Mouse (Mus musculus): Measurements from ENCODE around the gene Ninj1.
A peak's percentile ranks its signal among the peaks of the same experiment; 100 is the strongest.

Gene Ninj1

DNA sequence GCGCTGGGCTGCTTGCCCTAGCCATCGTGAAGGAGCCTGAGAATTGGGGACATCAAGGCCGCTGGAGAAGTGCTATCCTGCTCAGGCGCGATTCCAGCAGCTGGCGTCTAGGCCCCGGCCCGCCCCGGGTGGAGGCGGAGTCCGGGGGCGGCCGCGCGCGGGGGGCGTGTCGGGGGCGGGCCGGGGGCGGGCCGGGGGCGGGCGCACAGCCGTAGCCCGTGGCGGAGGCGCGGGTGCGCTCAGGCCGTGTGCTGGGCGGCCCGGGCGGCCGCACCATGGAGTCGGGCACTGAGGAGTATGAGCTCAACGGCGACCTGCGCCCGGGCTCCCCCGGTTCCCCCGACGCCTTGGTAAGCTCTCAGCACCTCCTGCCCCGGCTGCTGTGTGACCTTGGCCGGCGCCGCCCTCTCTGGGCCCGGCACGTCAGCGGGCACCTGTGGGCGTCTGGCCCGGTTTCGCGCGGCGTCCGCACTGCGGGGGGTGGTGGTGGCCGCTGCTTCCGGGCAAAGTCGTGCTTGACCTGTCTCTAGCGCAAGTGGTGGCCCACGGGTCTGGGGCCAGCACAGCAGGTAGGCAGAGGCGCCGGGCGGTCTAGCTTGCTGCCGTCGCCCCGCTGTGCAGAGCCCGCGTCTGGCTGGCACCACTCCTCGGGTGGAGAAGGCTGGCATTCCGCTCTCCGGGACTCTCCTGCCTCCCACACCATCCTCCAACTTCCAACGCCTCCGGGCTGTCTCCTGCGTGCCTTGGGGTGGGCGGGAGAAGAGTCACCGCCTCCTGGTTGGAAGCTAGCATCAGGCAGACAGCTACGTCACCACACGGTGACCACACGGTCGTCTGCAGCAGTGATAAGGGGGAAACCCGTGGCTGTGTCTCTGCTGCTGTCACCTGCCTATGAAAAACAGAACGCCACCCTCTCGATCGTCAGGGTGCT is at the start of gene Ninj1:
Ninj1 (plus strand) TSS at position 198 of the 931 bp plus-strand sequence.
- DNase-seq (ENCODE audit: low spot score in 2 of 2) = peak; percentile 69 to 77

DNA sequence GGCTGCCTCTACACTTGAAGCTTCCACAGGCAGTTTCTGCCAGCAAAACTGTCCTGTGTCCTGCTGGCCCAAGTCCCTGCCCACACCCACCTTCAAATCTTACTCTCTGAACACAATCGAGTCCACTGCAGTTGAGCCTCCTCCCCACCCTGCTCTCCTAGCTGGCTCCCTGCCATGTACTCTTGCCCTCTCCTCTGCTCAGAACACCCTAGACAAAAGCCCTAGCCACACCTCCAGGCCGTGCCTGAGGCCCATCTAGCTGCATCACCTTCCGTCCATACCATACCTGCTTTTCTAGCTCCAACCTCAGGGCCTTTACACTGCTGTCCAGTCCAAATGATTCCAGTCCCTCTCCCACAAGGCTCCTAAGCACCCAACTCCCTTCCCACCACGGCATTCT is 46.7 kb upstream of the Ninj1 start:
- no peak for DNase-seq (ENCODE audit: low spot score in 2 of 2)

- DNase-seq (ENCODE audit: low spot score in 2 of 2) = no peak
These were observed 44.9 kb upstream of the Ninj1 start for GRCm38 (mm10) chr13:49142396-49142795.

- no peak for DNase-seq (ENCODE audit: low spot score in 2 of 2)
These were observed 44.0 kb upstream of the Ninj1 start for GRCm38 (mm10) chr13:49143323-49143722.

GRCm38 (mm10) chr13:49144451-49144850 is 42.8 kb upstream of the Ninj1 start:
- DNase-seq (ENCODE audit: low spot score in 2 of 2) = no peak

DNA sequence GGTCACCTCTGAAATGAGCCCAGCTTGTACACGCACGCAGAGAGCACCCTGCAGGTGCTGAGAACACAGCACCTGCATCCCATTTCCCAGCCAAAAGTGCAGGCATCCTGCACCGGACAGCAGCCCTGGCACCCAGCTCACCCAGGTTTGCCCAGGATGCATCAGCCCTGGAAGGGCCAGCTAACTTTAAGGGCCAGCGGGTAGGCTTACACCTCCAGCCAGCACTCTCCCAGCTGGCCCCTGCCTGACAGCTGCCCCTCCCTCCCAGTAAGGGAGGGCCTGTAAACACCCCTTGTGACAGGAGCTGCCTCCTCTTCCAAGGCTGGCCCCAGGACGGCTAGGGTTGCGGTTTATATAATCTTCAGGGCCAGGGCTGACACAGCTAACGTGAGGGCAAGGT is 41.9 kb upstream of the Ninj1 start:
- DNase-seq (ENCODE audit: low spot score in 2 of 2) = no peak

DNA sequence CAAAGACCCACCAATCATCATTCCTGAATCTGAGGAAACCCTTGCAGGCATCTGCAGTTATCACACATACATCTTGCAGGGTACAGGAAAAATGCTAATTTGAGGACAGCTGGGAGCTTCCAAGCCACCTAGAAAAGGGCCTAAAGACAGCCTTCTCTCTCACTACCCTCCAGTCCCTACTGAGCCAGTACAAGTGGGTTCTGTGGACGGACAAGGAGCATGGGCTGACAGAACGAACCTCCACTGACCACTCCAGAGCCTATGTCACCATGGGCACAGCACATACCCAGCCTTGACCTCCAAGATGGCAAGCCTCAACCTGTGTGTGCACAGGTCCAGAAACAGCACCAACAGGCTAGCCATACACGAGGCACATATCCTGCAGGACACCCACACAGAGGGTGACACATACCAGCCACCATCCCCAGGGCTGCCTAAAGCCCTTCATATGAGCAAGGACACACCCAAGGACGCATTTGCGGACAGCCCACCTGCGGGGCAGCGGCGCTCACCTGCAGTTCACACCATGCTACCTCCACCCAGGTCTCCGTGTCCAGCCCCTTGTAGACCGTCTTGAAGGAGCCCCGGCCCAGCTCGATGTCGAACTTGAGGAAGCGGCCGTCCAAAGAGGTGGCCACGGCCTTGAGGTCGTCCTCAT is 41.1 kb upstream of the Ninj1 start:
- DNase-seq (ENCODE audit: low spot score in 2 of 2) = no peak

- no peak for DNase-seq (ENCODE audit: low spot score in 2 of 2)
These were observed 40.6 kb upstream of the Ninj1 start for GRCm38 (mm10) chr13:49146698-49147006.

GRCm38 (mm10) chr13:49147007-49147857 is 40.1 kb upstream of the Ninj1 start:
- peak in 1 of 2 experiments; percentile 63 for DNase-seq (ENCODE audit: low spot score in 2 of 2)

- peak; percentile 79 to 83 for DNase-seq (ENCODE audit: low spot score in 2 of 2)
These were observed 39.4 kb upstream of the Ninj1 start, which contains the start of gene Wnk2 for GRCm38 (mm10) chr13:49147858-49148226. Gene Wnk2, minus strand, starts transcription at chr13:49148014.

DNA sequence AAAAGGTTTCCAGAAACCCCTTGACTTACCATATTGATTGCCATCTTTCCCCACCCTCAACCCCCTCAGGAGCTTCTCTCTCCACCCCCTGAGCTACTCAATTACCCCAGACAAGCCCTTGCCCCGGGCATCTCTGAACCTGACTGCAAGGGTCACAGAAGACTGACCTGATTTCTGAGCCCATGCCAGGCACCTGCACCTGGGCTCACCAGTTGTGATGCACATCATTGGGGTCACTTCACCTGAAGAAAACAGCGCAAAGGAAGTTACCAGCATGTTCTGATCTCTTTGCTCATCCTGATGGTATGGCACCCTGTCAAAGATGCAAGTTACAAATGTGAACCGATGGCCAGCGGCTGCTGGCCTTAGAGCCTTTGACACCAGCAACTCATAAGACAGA is 38.6 kb upstream of the Ninj1 start:
- no peak for DNase-seq (ENCODE audit: low spot score in 2 of 2)

GRCm38 (mm10) chr13:49154028-49154427 is 33.3 kb upstream of the Ninj1 start:
- DNase-seq (ENCODE audit: low spot score in 2 of 2) = no peak

DNA sequence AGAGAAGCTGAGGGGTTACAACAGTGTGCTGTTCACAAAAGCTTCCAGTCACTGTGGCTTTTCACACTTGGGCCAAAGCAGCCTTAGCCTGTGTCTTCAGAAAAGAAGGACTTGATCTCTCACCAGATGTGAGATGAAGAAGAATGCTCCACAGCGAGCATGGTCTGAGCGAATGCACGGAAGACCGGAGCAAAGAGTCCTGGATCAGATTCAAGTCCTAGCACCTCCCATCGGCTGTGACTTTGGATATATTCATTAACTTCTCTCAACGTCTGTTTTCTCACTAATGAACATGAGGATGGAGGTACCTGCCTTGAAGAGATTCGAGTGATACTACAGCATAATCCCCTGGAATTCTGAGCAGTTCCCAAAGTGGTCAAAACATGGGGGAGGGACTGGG is 32.7 kb upstream of the Ninj1 start:
- DNase-seq (ENCODE audit: low spot score in 2 of 2) = no peak

DNA sequence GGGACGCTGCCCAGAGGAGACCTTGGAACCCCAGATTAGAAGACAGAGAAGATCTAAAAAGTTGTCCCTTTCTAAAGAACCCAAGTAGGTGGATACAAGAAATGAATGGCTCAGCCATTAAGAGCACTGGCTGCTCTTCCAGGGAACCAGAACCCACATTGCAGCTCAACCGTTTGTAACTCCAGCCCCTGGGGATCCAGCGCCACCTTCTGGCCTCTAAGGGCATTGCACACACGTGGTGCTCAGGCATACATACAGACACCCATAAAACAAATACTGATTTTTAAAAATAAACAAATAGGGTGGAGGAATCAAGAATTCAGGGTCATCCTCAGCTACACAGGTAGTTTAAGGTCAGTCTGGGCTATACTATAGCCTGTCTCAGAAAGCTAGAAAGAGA is 30.6 kb upstream of the Ninj1 start:
- DNase-seq (ENCODE audit: low spot score in 2 of 2) = no peak

DNA sequence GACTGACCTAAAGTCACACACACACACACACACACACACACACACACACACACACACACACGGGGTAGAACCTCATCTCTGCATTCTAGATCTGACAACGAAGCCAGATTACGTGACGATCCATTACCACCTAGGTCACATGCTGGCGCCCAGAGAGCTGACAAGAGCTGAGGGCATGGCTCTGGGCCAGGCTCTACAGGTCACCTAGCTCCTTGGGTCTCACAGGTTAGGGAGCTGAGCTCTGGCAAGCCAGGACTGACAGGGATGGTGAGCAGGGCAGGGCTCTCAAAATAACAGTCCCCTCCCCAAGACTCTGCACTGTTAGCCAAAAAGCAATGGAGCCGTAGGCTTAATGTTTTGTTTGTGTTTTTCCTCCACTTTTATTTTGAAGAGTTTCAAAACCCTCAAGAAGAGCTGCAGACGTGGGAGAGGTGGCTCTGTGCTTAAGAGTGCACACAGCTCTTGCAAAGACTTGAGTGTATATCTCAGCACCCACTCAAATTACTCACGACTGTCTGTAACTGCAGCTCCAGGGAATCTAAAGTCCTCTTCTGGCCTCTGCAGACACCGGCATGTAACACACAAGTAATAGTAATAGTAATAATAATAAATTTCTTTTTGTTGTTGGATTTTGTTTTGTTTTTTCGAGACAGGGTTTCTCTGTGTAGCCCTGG is 29.1 kb upstream of the Ninj1 start:
- DNase-seq (ENCODE audit: low spot score in 2 of 2) = no peak

DNA sequence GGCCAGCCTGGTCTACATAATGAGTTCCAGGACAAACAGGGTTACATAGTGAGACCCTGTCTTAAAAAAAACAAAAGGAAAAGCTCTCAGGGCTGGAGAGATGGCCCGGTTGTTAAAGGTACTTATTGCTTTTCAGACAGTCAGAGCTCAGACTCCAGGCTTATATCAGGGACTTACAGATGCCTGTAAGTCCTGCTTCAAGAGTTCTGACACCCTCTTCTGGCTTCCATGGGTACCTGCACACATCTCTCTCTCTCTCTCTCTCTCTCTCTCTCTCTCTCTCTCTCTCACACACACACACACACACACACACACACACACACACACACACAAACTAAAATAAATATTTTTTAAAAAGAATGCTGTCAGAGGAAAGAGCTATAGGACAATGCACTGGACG is 26.0 kb upstream of the Ninj1 start:
- no peak for DNase-seq (ENCODE audit: low spot score in 2 of 2)

DNA sequence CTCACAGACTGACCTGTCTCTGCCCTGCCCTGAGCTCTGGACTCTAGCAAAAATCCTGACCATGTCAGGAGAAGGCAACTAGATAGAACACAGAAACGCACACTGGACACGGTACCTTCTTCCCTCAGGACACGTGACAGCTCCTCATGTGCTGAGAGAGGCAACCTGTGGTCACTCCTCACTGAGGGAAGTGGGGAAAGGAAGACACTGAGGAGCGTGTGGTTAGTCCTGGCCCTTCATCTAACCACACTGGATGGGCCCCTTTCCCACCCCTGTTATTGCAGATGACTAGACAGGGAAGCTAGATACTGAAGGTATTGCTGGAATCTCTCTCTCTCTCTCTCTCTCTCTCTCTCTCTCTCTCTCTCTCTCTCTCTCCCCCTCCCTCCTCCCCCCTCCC is 24.6 kb upstream of the Ninj1 start:
- no peak for DNase-seq (ENCODE audit: low spot score in 2 of 2)

GRCm38 (mm10) chr13:49163645-49164044 is 23.6 kb upstream of the Ninj1 start:
- DNase-seq (ENCODE audit: low spot score in 2 of 2) = no peak

GRCm38 (mm10) chr13:49167081-49167480 is 20.2 kb upstream of the Ninj1 start:
- no peak for DNase-seq (ENCODE audit: low spot score in 2 of 2)

- peak; percentile 64 to 76 for DNase-seq (ENCODE audit: low spot score in 2 of 2)
These were observed 17.7 kb upstream of the Ninj1 start for GRCm38 (mm10) chr13:49169448-49170207.

DNA sequence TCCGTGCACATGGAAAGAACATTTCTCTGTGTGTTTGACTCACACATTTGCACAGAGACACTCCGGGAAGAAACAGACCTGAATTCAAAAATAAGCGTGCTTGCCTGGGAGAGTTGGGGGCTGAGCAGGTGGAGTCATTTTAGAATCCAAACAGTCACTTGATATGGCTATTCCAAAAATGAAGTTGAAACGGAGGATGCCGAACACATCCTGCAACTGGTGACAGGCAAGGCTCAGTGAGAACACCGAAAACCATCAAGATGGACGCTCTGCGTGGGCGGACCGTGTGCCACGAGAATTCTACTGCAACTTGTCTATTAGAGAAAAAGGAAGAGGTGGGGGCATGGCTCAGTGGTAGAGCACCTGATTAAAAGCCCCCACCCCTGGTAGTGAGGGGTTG is 16.7 kb upstream of the Ninj1 start:
- DNase-seq (ENCODE audit: low spot score in 2 of 2) = peak in 1 of 2 experiments; percentile 32
